Mouse (Mus musculus) CH12.LX (cell line): ENCODE results near the gene Snai3. TPM values are rescaled to one million over a fixed set of nuclear protein-coding genes. Genes with fewer than 3 reads are reported as not detected.

Experiments used
- DNase-seq: peaks from one replicate; pipeline ENCODE4 v3.0.0-alpha.2; 2013; ENCODE audit errors: extremely low read depth
- H3K27ac ChIP-seq: 2 replicates; pipeline ENCODE4 v1.5.1; 2012; ENCODE audit warnings: low read depth, mild to moderate bottlenecking, control low read depth, moderate library complexity; ENCODE audit not compliant: insufficient read depth
- H3K27me3 ChIP-seq: replicated peaks from 2 replicates; pipeline ENCODE3; 2012; ENCODE audit warnings: inconsistent platforms
- H3K36me3 ChIP-seq, 2 experiments: replicated peaks in 1 of 2; 2 replicates each; pipeline versions ENCODE3 to v1.6.1; 2012; ENCODE audit warnings: inconsistent platforms in 1 of 2, low read length in 1 of 2, mild to moderate bottlenecking in 1 of 2, mixed read lengths in 1 of 2, moderate library complexity in 1 of 2; ENCODE audit not compliant: control insufficient read depth in 1 of 2, insufficient read depth in 1 of 2
- H3K4me1 ChIP-seq, 2 experiments: 2 replicates each; pipeline ENCODE4 v1.6.1; 2012; ENCODE audit warnings: inconsistent platforms in 1 of 2, moderate library complexity in 1 of 2; ENCODE audit not compliant: insufficient read depth in 2 of 2, control insufficient read depth in 1 of 2
- H3K4me2 ChIP-seq: 2 replicates; pipeline ENCODE4 v1.6.1; 2012; ENCODE audit warnings: low read depth, mild to moderate bottlenecking, control low read depth; ENCODE audit not compliant: poor library complexity, insufficient read depth, severe bottlenecking
- H3K4me3 ChIP-seq, 3 experiments: fragments of 150-350 bp in 1 of 3; sonication (generic) in 1 of 3; replicated peaks in 1 of 3; 2 replicates each; pipeline versions ENCODE3 to v1.5.1; 2011 to 2012; ENCODE audit warnings: low read depth in 2 of 3, low read length in 2 of 3, mild to moderate bottlenecking in 2 of 3, moderate library complexity in 2 of 3, control low read depth in 1 of 3, improper control_type of control experiment in 1 of 3, inconsistent platforms in 1 of 3, mixed read lengths in 1 of 3; ENCODE audit not compliant: poor library complexity in 1 of 3
- H3K79me2 ChIP-seq: replicated peaks from 2 replicates; pipeline ENCODE4 v1.6.1; 2012; ENCODE audit warnings: mild to moderate bottlenecking, moderate library complexity; ENCODE audit not compliant: control insufficient read depth, poor library complexity, insufficient read depth, severe bottlenecking; ENCODE audit errors: extremely low read depth
- H3K9ac ChIP-seq: 2 replicates; pipeline ENCODE4 v1.6.1; 2012; ENCODE audit warnings: low read depth, mild to moderate bottlenecking, control low read depth, moderate library complexity; ENCODE audit not compliant: insufficient read depth
- H3K9me3 ChIP-seq: replicated peaks from 2 replicates; pipeline ENCODE3; 2012; ENCODE audit warnings: low read length, inconsistent platforms, mixed read lengths
- BHLHE40 ChIP-seq: IDR thresholded peaks from 2 replicates; pipeline ENCODE4 v1.6.1; 2011; ENCODE audit warnings: mild to moderate bottlenecking, low read depth, low read length, improper control_type of control experiment
- CHD2 ChIP-seq: IDR thresholded peaks from 2 replicates; pipeline ENCODE4 v1.6.1; 2011; ENCODE audit warnings: low read length, improper control_type of control experiment
- CTCF ChIP-seq, 2 experiments: IDR thresholded peaks in 1 of 2; conservative IDR thresholded peaks in 1 of 2; 2 replicates each; pipeline ENCODE4 v1.5.1; 2011 to 2012; ENCODE audit warnings: low read depth in 2 of 2, low read length in 2 of 2, improper control_type of control experiment in 1 of 2, inconsistent platforms in 1 of 2, mild to moderate bottlenecking in 1 of 2, moderate library complexity in 1 of 2
- ELF1 ChIP-seq: IDR thresholded peaks from 2 replicates; pipeline ENCODE4 v1.6.1; 2014; ENCODE audit warnings: low read depth, mild to moderate bottlenecking, inconsistent platforms, low read length, improper control_type of control experiment
- EP300 ChIP-seq: IDR thresholded peaks from 2 replicates; pipeline ENCODE4 v1.6.1; 2011; ENCODE audit warnings: low read length, improper control_type of control experiment
- IRF4 ChIP-seq: IDR thresholded peaks from 2 replicates; pipeline ENCODE4 v1.6.1; 2014; ENCODE audit warnings: low read depth, mild to moderate bottlenecking, inconsistent platforms, low read length, improper control_type of control experiment
- JUN ChIP-seq: IDR thresholded peaks from 2 replicates; pipeline ENCODE4 v1.6.1; 2011; ENCODE audit warnings: low read depth, mild to moderate bottlenecking, low read length, improper control_type of control experiment, moderate library complexity; ENCODE audit not compliant: insufficient read depth
- JUND ChIP-seq: conservative IDR thresholded peaks from 2 replicates; pipeline ENCODE4 v1.6.1; 2011; ENCODE audit warnings: low read depth, low read length, improper control_type of control experiment
- KAT2A ChIP-seq: IDR thresholded peaks from 2 replicates; pipeline ENCODE4 v1.6.1; 2012; ENCODE audit warnings: low read length, improper control_type of control experiment, inconsistent platforms; ENCODE audit not compliant: insufficient replicate concordance
- MAFK ChIP-seq: IDR thresholded peaks from 2 replicates; pipeline ENCODE4 v1.6.1; 2011; ENCODE audit warnings: low read length, improper control_type of control experiment; ENCODE audit not compliant: insufficient replicate concordance
- MAX ChIP-seq: IDR thresholded peaks from 2 replicates; pipeline ENCODE4 v1.6.1; 2011; ENCODE audit warnings: low read length, improper control_type of control experiment
- MXI1 ChIP-seq: IDR thresholded peaks from 2 replicates; pipeline ENCODE4 v1.6.1; 2011; ENCODE audit warnings: mild to moderate bottlenecking, low read depth, low read length, improper control_type of control experiment
- MYC ChIP-seq: IDR thresholded peaks from 2 replicates; pipeline ENCODE4 v1.6.1; 2011; ENCODE audit warnings: low read depth, mild to moderate bottlenecking, improper control_type of control experiment, low read length
- NELFE ChIP-seq: IDR thresholded peaks from 2 replicates; pipeline ENCODE4 v1.6.1; 2011; ENCODE audit warnings: low read depth, low read length, improper control_type of control experiment
- NRF1 ChIP-seq: IDR thresholded peaks from 2 replicates; pipeline ENCODE4 v1.6.1; 2014; ENCODE audit warnings: low read depth, mild to moderate bottlenecking, inconsistent platforms, low read length, improper control_type of control experiment, moderate library complexity
- PAX5 ChIP-seq: IDR thresholded peaks from 2 replicates; pipeline ENCODE4 v1.6.1; 2012; ENCODE audit warnings: low read length, inconsistent platforms, mixed read lengths
- POLR2A ChIP-seq: IDR thresholded peaks from 2 replicates; pipeline ENCODE4 v1.6.1; 2011; ENCODE audit warnings: low read depth, mild to moderate bottlenecking, improper control_type of control experiment, low read length
- POLR2AphosphoS2 ChIP-seq: IDR thresholded peaks from 2 replicates; pipeline ENCODE4 v1.6.1; 2011; ENCODE audit warnings: low read depth, low read length, improper control_type of control experiment
- RAD21 ChIP-seq: IDR thresholded peaks from 2 replicates; pipeline ENCODE4 v1.6.1; 2011; ENCODE audit warnings: low read depth, mild to moderate bottlenecking, low read length, improper control_type of control experiment, moderate library complexity
- RCOR1 ChIP-seq: conservative IDR thresholded peaks from 2 replicates; pipeline ENCODE4 v1.6.1; 2012; ENCODE audit warnings: low read depth, mild to moderate bottlenecking, inconsistent platforms, low read length, improper control_type of control experiment
- SIN3A ChIP-seq: IDR thresholded peaks from 2 replicates; pipeline ENCODE4 v1.6.1; 2012; ENCODE audit warnings: low read length, improper control_type of control experiment, inconsistent platforms
- USF2 ChIP-seq: conservative IDR thresholded peaks from 2 replicates; pipeline ENCODE4 v1.6.1; 2011; ENCODE audit warnings: low read depth, low read length, improper control_type of control experiment
- ZC3H11A ChIP-seq: IDR thresholded peaks from 2 replicates; pipeline ENCODE4 v1.6.1; 2012; ENCODE audit warnings: low read depth, mild to moderate bottlenecking, inconsistent platforms, low read length, improper control_type of control experiment
- ZKSCAN1 ChIP-seq: IDR thresholded peaks from 2 replicates; pipeline ENCODE4 v1.6.1; 2012; ENCODE audit warnings: low read depth, inconsistent platforms, low read length, improper control_type of control experiment, borderline replicate concordance
- dilution Hi-C: fragments of 300-500 bp; cut with MboI; formaldehyde crosslinking; loops from 2 replicates; pipeline ENCODE4 v1.14.3; 2020; ENCODE audit warnings: low sequenced_read_pairs; ENCODE audit not compliant: extremely low pct_unique_long_range_greater_than_20kb, extremely low pct_ligation_motif_present
- in situ Hi-C: fragments of 300-500 bp; cut with MboI; formaldehyde crosslinking; loops from 3 replicates; pipeline ENCODE4 v1.14.3; 2019; ENCODE audit warnings: low sequenced_read_pairs, low pct_ligation_motif_present, low pct_unique_long_range_greater_than_20kb, mixed read lengths
- polyA plus RNA-seq: library from polyadenylated mRNA; unstranded; fragments of >175 nt; gene quantifications from 2 replicates; pipeline ENCODE4 v1.2.1, GENCODE M21; 2012; ENCODE audit warnings: low read depth; ENCODE audit not compliant: insufficient read length
- total RNA-seq, 2 experiments: library from RNA; depleted of rRNA; stranded (reverse); fragments of 300-350 nt in 1 of 2; fragments of >200 nt in 1 of 2; gene quantifications; 2 replicates each; pipeline ENCODE4 v1.2.3; 2012 to 2014

Gene Snai3
- total and polyA plus RNA-seq, 3 experiments: 0.19 to 0.47 (median 0.44) TPM

GRCm38 (mm10) chr8:122415554-122415953, 45.0 kb downstream of the Snai3 start (continued):
- TF ChIP-seq MXI1: no peak

DNA sequence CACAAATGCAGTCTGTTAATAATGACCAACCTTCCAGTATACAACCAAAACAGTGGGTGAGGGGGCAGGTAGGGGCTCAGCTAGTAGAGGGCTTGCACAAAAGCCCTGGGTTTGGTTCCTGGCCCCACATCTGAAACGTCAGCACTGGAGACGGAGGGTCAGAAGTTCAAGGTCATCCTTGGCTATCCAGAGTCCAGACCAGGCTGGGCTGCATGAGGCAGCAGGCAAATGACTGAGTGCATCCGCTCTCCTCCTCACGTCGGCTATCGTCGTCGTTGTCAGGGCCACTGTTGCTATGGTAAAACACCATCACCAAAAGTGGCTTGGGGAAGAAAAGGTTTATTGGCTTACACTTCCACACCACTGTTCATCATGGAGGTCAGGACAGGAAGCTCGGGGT, 46.2 kb downstream of the Snai3 start:
- H3K9me3 ChIP-seq: no peaks in the 10 kb centered on the region
- H3K27ac ChIP-seq: no peak overlapping the region
- TF ChIP-seq EP300 (no peak), BHLHE40 (no peak), SIN3A (no peak), KAT2A (no peak), RAD21 (no peak), IRF4 (no peak), POLR2A (no peak), PAX5 (no peak), ZKSCAN1 (no peak), JUN (no peak)
- TF ChIP-seq, all 38 proteins: peak for 0
- no peak for DNase-seq
- Histone ChIP-seq H3K4me2 (no peak overlapping the region), H3K4me1 (peaks cover 0 to 20% of the 10 kb centered on the region in 2 experiments; a peak in 2 of 4 replicates), H3K79me2 (no peaks in the 10 kb centered on the region), H3K27me3 (no peaks in the 10 kb centered on the region), H3K36me3 (peaks cover 86 to 97% of the 10 kb centered on the region in 2 experiments), H3K9ac (no peak overlapping the region), H3K4me3 (no peak overlapping the region)
- in situ Hi-C loops (no loop called here), dilution Hi-C loops (no loop called here)

- Histone ChIP-seq H3K9ac (no peak overlapping the region), H3K27me3 (no peaks in the 10 kb centered on the region), H3K9me3 (no peaks in the 10 kb centered on the region), H3K4me3 (no peak overlapping the region), H3K79me2 (no peaks in the 10 kb centered on the region), H3K4me2 (no peak overlapping the region), H3K27ac (no peak overlapping the region), H3K4me1 (no peaks in the 10 kb centered on the region), H3K36me3 (peaks cover 89 to 98% of the 10 kb centered on the region in 2 experiments)
- TF ChIP-seq NRF1: no peak
- no peak for TF ChIP-seq JUN
- no peak for TF ChIP-seq RCOR1
- TF ChIP-seq SIN3A: no peak
- no peak for TF ChIP-seq JUND
- no peak for TF ChIP-seq ZC3H11A
- TF ChIP-seq ZKSCAN1: no peak
- no peak for TF ChIP-seq ELF1
- no peak for TF ChIP-seq NELFE
- no peak for TF ChIP-seq KAT2A
- TF ChIP-seq CHD2: no peak
- no peak for TF ChIP-seq MYC
- no peak for TF ChIP-seq USF2
- no peak for TF ChIP-seq MAFK
- no peak for TF ChIP-seq POLR2AphosphoS2
- no peak for TF ChIP-seq MAX
- TF ChIP-seq CTCF (conservative IDR thresholded peaks at IDR 0.05 in 1 of 2, IDR thresholded peaks at IDR 0.05 in 1 of 2; ENCODE audit: low read depth in 2 of 2, low read length in 2 of 2): no peak
- no peak for TF ChIP-seq MXI1
- no peak for DNase-seq
- in situ Hi-C loops: no loop called here
- dilution Hi-C loops: no loop called here
Measured at GRCm38 (mm10) chr8:122407678-122408077, 52.9 kb downstream of the Snai3 start.
